Mouse (Mus musculus) left cerebral cortex, postnatal 36 days (tissue): Measurements from ENCODE around the gene 1700034J05Rik. TPM values are rescaled to one million over a fixed set of nuclear protein-coding genes. Genes with fewer than 3 reads are reported as not detected.

ENCODE experiments used
- DNase-seq, 2 experiments: peaks; one replicate each; pipeline ENCODE4 v3.0.0; 2021 to 2022; ENCODE audit warnings: low spot score in 2 of 2, mixed read lengths in 1 of 2
- intact Hi-C: fragments of 180-260 bp; cut with DNase I; formaldehyde crosslinking; loops from one replicate; pipeline ENCODE4 v1.15.1; 2025
- total RNA-seq, 2 experiments: library from RNA; stranded (reverse); gene quantifications; 2 replicates each; pipeline ENCODE4 v1.2.3; 2021

The 1700034J05Rik gene
- total RNA-seq, 2 experiments from 2014 or later: not detected

DNA sequence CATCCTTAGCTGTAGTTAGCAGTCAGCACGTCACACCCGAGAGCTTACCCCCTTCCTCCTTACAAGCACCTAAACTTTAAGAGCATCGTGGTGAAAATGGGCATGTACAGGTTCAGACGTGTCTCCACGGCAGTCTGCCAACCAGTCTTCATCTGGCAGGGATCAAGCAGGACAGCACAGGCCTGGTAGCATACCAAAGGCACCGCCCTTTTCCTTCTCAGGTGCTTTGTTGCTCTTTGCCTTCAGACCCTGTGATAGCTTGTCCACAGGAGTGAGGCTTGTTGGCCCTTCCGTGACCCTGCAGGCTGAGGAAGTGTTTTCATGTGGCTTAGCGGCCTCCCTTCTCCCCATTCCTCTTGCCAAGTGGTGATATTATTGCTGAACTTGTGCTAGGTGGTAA, 15.2 kb downstream of the 1700034J05Rik start:
- no peak for DNase-seq
- intact Hi-C loops: no loop called here

GRCm38 (mm10) chr6:146935957-146936356, 18.3 kb downstream of the 1700034J05Rik start:
- no peak for DNase-seq
- intact Hi-C loops: no loop called here

DNA sequence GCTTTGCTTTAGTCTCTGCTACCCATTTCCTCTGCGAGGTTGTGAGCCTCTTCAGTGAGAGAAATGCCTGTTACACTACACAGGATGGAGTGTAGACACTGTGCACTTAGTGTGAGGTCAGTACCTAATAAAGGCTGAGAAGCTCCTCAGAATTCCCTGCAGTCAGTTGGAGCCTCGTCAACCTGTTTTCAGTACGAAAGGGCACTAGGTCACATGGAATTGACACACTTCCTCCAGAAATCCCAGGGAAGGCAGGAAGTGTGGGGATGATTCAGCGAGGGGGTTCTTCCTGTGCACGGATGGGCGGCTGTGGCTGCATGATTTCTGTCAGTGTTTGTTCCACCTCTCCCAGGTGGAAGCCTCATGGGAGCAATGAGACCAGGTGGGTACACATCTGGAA, 21.1 kb downstream of the 1700034J05Rik start:
- DNase-seq: no peak
- intact Hi-C loops: no loop called here

DNA sequence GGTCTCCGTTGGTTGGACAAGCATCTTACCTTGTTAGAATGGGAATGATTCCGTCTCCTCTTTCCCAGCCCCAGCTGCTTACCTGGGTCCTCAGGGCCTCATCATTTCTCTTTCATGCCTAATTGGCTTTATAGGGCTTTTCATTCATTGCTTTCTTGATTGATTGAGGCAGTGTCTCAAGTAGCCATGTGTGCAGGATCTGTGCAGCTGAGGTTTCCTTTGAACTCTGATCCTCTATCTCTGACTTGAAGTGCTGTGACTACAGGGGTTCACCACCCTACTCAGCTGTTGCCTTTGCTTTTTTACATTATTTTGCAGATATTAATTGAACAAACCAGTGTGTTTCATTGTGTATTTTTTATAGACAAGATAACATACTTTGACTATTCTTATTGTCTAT, 25.2 kb downstream of the 1700034J05Rik start:
- intact Hi-C loops: no loop called here
- DNase-seq: no peak

- no peak for DNase-seq
- intact Hi-C loops: no loop called here
Measured at GRCm38 (mm10) chr6:146928108-146928507, 26.1 kb downstream of the 1700034J05Rik start.

DNA sequence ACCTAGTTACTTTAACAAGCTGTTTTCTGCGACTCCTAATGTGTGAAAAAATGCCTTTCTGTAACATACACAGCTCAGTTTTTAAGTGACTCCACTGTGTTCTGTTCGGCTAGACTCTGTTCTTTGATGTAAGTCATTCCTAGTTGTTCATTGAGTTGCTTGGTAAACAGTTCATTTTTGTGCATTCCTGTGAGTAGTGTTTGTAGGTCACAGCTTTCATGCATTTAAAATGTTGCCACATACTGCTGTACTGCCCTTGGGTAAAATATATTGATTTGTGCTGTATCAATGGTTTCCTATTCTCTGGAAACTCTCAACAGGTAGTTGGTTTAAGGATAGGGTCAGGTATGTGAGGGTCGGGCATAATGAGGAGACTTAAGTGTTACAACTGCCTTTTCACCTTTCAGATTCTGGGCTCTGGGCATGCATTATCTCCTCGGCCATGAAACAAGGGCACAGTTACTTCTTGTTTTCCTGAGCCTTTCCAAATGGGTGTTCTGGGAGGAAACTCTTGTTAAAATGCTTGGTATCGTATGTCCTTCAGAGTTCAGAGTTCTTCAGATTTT, 27.7 kb downstream of the 1700034J05Rik start:
- intact Hi-C loops: no loop called here
- no peak for DNase-seq

- no peak for DNase-seq
- intact Hi-C loops: no loop called here
Measured at GRCm38 (mm10) chr6:146918341-146918740, 35.9 kb downstream of the 1700034J05Rik start.

- no peak for DNase-seq
- intact Hi-C loops: no loop called here
Measured at GRCm38 (mm10) chr6:146917396-146917795, 36.8 kb downstream of the 1700034J05Rik start.

DNA sequence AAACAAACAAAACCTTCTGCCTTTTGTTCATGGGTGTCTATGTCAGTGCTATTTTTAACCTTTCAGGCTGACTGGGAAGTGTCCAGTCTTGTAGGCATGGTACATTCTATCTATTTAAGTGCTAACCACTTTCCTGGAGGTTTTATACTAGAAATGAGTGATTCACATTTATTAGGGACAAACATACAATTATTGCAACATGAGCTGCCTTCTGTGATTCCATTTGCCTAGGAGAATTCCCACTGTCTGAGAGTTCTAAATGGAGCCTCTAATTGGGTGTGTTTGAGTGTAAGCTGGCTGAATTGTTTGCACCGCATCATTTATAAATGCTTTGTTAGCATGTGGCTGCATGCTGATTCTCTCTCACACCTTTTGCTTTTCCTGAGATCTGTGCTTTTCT, 38.4 kb downstream of the 1700034J05Rik start:
- intact Hi-C loops: no loop called here
- DNase-seq: no peak

- intact Hi-C loops: no loop called here
- no peak for DNase-seq
Measured at GRCm38 (mm10) chr6:146913489-146914198, 40.6 kb downstream of the 1700034J05Rik start.

DNA sequence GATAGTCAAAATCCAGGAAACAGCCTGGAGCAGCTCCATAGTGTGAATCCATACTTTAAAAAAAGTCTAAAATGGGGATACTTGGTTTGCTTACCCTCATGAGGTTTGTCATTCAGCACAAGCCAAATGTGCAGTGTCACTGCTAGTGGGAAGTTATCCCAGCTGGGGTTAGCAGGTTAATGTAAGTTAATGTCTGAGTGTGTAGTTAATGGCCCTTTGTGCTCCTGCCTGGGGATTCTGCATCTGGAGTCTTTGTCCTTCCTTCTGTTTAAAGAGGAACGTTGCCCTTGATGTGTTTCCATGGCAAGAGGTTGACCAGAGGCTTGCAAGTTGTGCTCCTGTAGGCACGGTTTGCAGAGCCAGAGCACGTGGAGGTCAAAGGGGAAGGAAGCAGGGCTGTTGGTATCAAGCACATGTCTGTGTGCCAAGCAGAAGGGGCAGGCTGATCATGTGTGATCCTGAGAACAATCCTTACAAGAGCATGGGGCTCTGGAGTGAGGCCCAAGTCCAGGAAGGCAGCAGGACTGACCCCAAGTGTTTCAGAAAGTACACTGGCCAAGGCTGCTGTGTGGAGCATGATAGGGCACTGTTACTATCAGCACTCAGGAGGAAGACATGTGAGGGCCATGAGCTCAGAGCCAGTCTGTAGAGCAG, 41.3 kb downstream of the 1700034J05Rik start:
- no peak for DNase-seq
- intact Hi-C loops: no loop called here

GRCm38 (mm10) chr6:146910801-146911200, 43.4 kb downstream of the 1700034J05Rik start:
- intact Hi-C loops: no loop called here
- DNase-seq: no peak

GRCm38 (mm10) chr6:146909725-146910489, 44.3 kb downstream of the 1700034J05Rik start:
- no peak for DNase-seq
- intact Hi-C loops: loop anchor here (5.0 kb wide), 1 partner anchor 47 kb away; no protein-coding TSS in a partner anchor

DNA sequence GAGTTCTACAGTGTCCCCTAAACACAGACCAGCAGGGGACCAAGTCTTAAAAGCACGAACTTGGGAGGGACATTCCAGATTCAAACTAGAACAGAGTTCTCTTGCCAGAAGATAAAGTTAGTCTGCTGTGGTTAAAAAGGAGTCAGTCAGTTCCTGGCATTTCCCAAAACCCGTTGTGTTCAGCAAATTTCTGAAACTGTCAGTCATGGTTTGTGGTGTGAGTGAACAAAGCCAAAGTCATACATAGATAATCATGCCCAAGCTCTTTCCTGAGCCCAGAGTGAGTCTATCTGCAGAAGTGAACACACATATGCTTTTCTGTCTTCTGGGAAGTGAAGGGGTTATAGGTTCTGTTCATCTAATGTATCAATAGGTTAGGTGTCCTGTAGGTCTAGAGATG, 45.4 kb downstream of the 1700034J05Rik start:
- intact Hi-C loops: loop anchor here (5.0 kb wide), 1 partner anchor 48 kb away; no protein-coding TSS in a partner anchor
- no peak for DNase-seq

GRCm38 (mm10) chr6:146907795-146908190, 46.4 kb downstream of the 1700034J05Rik start:
- intact Hi-C loops: loop anchor here (5.0 kb wide), 1 partner anchor 50 kb away; no protein-coding TSS in a partner anchor
- DNase-seq: no peak

- no peak for DNase-seq
Measured at GRCm38 (mm10) chr6:146907061-146907794, 47.0 kb downstream of the 1700034J05Rik start.

GRCm38 (mm10) chr6:146906000-146906786, 48.0 kb downstream of the 1700034J05Rik start:
- intact Hi-C loops: loop anchor here (5.0 kb wide), 1 partner anchor 51 kb away; no protein-coding TSS in a partner anchor
- DNase-seq: no peak

More at GRCm38 (mm10) chr6:146907061-146907794, 47.0 kb downstream of the 1700034J05Rik start:
- intact Hi-C loops: loop anchor here (5.0 kb wide), 1 partner anchor 50 kb away; no protein-coding TSS in a partner anchor

- intact Hi-C loops: loop anchor here (5.0 kb wide), 1 partner anchor 53 kb away; no protein-coding TSS in a partner anchor
- no peak for DNase-seq
Measured at GRCm38 (mm10) chr6:146904707-146905106, 49.5 kb downstream of the 1700034J05Rik start.
